ENCODE assay signal across 18 mouse cellular contexts in the genomic region with DNA sequence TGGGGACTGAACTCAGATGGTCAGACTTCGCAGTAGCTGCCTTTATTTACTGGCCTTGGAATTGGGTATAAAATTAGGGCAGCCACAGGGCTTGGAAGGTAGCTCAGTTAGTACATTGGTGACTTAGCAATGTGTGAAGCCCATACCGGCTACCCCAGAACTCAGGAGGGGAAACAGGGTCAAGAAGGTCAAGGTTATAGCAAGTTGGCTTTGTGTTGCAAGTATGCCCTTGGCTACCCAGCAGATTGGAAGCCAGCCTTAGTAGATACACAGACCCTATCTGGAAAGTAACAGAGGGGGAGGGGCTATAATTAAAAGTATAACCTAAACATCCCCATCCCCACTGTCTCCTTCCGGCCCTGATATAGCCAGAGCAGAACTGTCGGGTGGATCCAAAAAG.
"Had no signal": no experiment of that assay in that cellular context is flagged by ENCODE, and none has a peak within 500 bp of the region (broad histone marks: within the 10 kb centered on the region; RNA-seq: fewer than 3 reads in every experiment).

No protein-coding gene starts in this region.

- H3K27me3 ChIP-seq: neural tube, embryonic 13.5 days; neural tube, embryonic 15.5 days had no signal

- H3K9me3 ChIP-seq: midbrain, embryonic 12.5 days; neural tube, embryonic 13.5 days; neural tube, embryonic 15.5 days had no signal

- H3K36me3 ChIP-seq: midbrain, embryonic 10.5 days; midbrain, embryonic 12.5 days; neural tube, embryonic 13.5 days; neural tube, embryonic 15.5 days had no signal

- DNase-seq: lung, adult 18-20 months; lung, embryonic 14.5 days; lung, postnatal 10 days; lung, postnatal 4 days; midbrain, embryonic 14.5 days; retina, postnatal 1 day; right cerebral cortex, adult 18-20 months; right cerebral cortex, postnatal 25 days; right cerebral cortex, postnatal 4 days; spleen, adult 18-20 months; thymus, adult 2 months; thymus, postnatal 25 days; thymus, postnatal 4 days had no signal

- H3K4me3 ChIP-seq: midbrain, embryonic 10.5 days; midbrain, embryonic 12.5 days; myocyte; neural tube, embryonic 13.5 days; neural tube, embryonic 15.5 days had no signal
